Mouse (Mus musculus) lung, postnatal 10 days (tissue): Measurements from ENCODE around the gene Caln1.
"Not testable (repeated sequence)": the region's sequence is repeated elsewhere in the genome, so short reads cannot be mapped to it uniquely, and the experiment has no call there.

Source experiments
- DNase-seq: peaks from one replicate; pipeline ENCODE4 v3.0.0; 2021

Caln1 gene

GRCm38 (mm10) chr5:130563146-130563545 is 193.9 kb downstream of the Caln1 start:
- DNase-seq, result peak; percentile 11

- DNase-seq, result no peak
These were observed 196.7 kb downstream of the Caln1 start for GRCm38 (mm10) chr5:130566002-130566401.

- no peak for DNase-seq
These were observed 208.3 kb downstream of the Caln1 start for GRCm38 (mm10) chr5:130577581-130577980.

GRCm38 (mm10) chr5:130584042-130584441 is 214.8 kb downstream of the Caln1 start:
- DNase-seq, result no peak

- peak; percentile 8 for DNase-seq
These were observed 217.0 kb downstream of the Caln1 start for GRCm38 (mm10) chr5:130586257-130586656.

- no peak for DNase-seq
These were observed 227.3 kb downstream of the Caln1 start for GRCm38 (mm10) chr5:130596541-130596940.

- no peak for DNase-seq
These were observed 244.4 kb downstream of the Caln1 start for GRCm38 (mm10) chr5:130613657-130614056.

- peak; percentile 44 for DNase-seq
These were observed 245.0 kb downstream of the Caln1 start for GRCm38 (mm10) chr5:130614209-130614608.

GRCm38 (mm10) chr5:130620060-130620459 is 250.8 kb downstream of the Caln1 start:
- no peak for DNase-seq

GRCm38 (mm10) chr5:130623206-130623605 is 254.0 kb downstream of the Caln1 start:
- peak; percentile 86 for DNase-seq

GRCm38 (mm10) chr5:130627800-130628199 is 258.5 kb downstream of the Caln1 start:
- no peak for DNase-seq

GRCm38 (mm10) chr5:130635397-130635796 is 266.1 kb downstream of the Caln1 start:
- DNase-seq, result no peak

GRCm38 (mm10) chr5:130641881-130642280 is 272.6 kb downstream of the Caln1 start:
- no peak for DNase-seq

GRCm38 (mm10) chr5:130646126-130646525 is 276.9 kb downstream of the Caln1 start:
- DNase-seq, result not testable (repeated sequence)

GRCm38 (mm10) chr5:130658141-130658540 is 288.9 kb downstream of the Caln1 start:
- DNase-seq, result no peak

GRCm38 (mm10) chr5:130666091-130666490 is 296.8 kb downstream of the Caln1 start:
- no peak for DNase-seq

- DNase-seq, result no peak
These were observed 303.3 kb downstream of the Caln1 start for GRCm38 (mm10) chr5:130672588-130672987.

GRCm38 (mm10) chr5:130673092-130673491 is 303.8 kb downstream of the Caln1 start:
- no peak for DNase-seq

- DNase-seq, result no peak
These were observed 308.6 kb downstream of the Caln1 start for GRCm38 (mm10) chr5:130677895-130678294.

- no peak for DNase-seq
These were observed 316.8 kb downstream of the Caln1 start for GRCm38 (mm10) chr5:130685911-130686658.

GRCm38 (mm10) chr5:130688385-130689138 is 319.3 kb downstream of the Caln1 start:
- no peak for DNase-seq

GRCm38 (mm10) chr5:130691349-130691748 is 322.1 kb downstream of the Caln1 start:
- DNase-seq, result no peak

- DNase-seq, result no peak
These were observed 330.2 kb downstream of the Caln1 start for GRCm38 (mm10) chr5:130699476-130699875.

GRCm38 (mm10) chr5:130701777-130702176 is 332.5 kb downstream of the Caln1 start:
- no peak for DNase-seq
